Mouse (Mus musculus): Measurements from ENCODE around the gene Noxo1.

- TF ChIP-seq CTCF (IDR thresholded peaks at IDR 0.05; ENCODE audit: low read depth) (no peak), EP300 (IDR thresholded peaks at IDR 0.05; ENCODE audit: low read depth) (no peak)
Observed at GRCm38 (mm10) chr17:24649581-24650069, 46.4 kb upstream of the Noxo1 start.
